Mouse (Mus musculus) limb, embryonic 12.5 days (tissue): ENCODE measurements around the gene Arpc2. TPM values are rescaled to one million over a fixed set of nuclear protein-coding genes. Genes with fewer than 3 reads are reported as not detected.

Experiments used
- ATAC-seq: fragments of 200-750 bp; cut with Nextera tagmentation; 2 replicates; pipeline ENCODE4 v1.8.0; 2017; ENCODE audit warnings: low read depth, moderate TSS enrichment; ENCODE audit not compliant: insufficient number of reproducible peaks, insufficient read depth, low FRiP score, low TSS enrichment
- H3K27ac ChIP-seq: fragments of 300-500 bp; sonication (generic); 2 replicates; pipeline ENCODE4 v1.5.1; 2016; ENCODE audit warnings: mild to moderate bottlenecking, moderate library complexity
- H3K27me3 ChIP-seq: fragments of 300-500 bp; sonication (generic); 2 replicates; pipeline ENCODE4 v1.6.1; 2016; ENCODE audit warnings: mild to moderate bottlenecking, moderate library complexity
- H3K36me3 ChIP-seq: fragments of 300-500 bp; sonication (generic); 2 replicates; pipeline ENCODE4 v1.6.1; 2016; ENCODE audit warnings: mild to moderate bottlenecking, moderate library complexity
- H3K4me1 ChIP-seq: fragments of 300-500 bp; sonication (generic); replicated peaks from 2 replicates; pipeline ENCODE4 v1.6.1; 2016
- H3K4me2 ChIP-seq: fragments of 300-500 bp; sonication (generic); 2 replicates; pipeline ENCODE4 v1.6.1; 2016; ENCODE audit warnings: mild to moderate bottlenecking, moderate library complexity
- H3K4me3 ChIP-seq: fragments of 300-500 bp; sonication (generic); replicated peaks from 2 replicates; pipeline ENCODE4 v1.5.1; 2016; ENCODE audit warnings: mild to moderate bottlenecking
- H3K9ac ChIP-seq: fragments of 300-500 bp; sonication (generic); replicated peaks from 2 replicates; pipeline ENCODE4 v1.6.1; 2016; ENCODE audit warnings: mild to moderate bottlenecking, moderate library complexity
- H3K9me3 ChIP-seq: fragments of 300-500 bp; sonication (generic); 2 replicates; pipeline ENCODE4 v1.6.1; 2016; ENCODE audit warnings: mild to moderate bottlenecking, moderate library complexity
- WGBS: fragments of 180-500 bp; shearing (Covaris S2); methylation state at CpG from one replicate; pipeline ENCODE4 v1.1.7; 2016; 5-methylcytosine and 5-hydroxymethylcytosine counted together
- polyA plus RNA-seq: library from polyadenylated mRNA; unstranded; fragments of >200 nt; fragmentation: Nextera tagmentation; extraction: Ambion mirVana; gene quantifications from 2 replicates; pipeline ENCODE4 v1.2.1, GENCODE M21; 2016

Arpc2 gene
- polyA plus RNA-seq, 1 experiment from 2014 or later: 343 TPM

- no peak overlapping the region for H3K4me2 ChIP-seq
- no peak overlapping the region for H3K9ac ChIP-seq
- H3K4me3 ChIP-seq: no peak overlapping the region
- H3K27me3 ChIP-seq: no peaks in the 10 kb centered on the region
- H3K36me3 ChIP-seq: peaks cover 69% of the 10 kb centered on the region
- H3K9me3 ChIP-seq: no peaks in the 10 kb centered on the region
- H3K27ac ChIP-seq: no peak overlapping the region
- peaks cover 27% of the 10 kb centered on the region for H3K4me1 ChIP-seq
- 91% methylated on average over 3 of the region's 3 CpGs for WGBS
- ATAC-seq: no peak
Observed at GRCm38 (mm10) chr1:74294090-74294643, 58.3 kb downstream of the Arpc2 start.

- H3K27me3 ChIP-seq: no peaks in the 10 kb centered on the region
- no peaks in the 10 kb centered on the region for H3K9me3 ChIP-seq
- H3K9ac ChIP-seq: peak overlapping the region; percentile 38; the same call in 1 of the 2 replicates
- peak overlapping the region; percentile 88 for H3K27ac ChIP-seq
- H3K4me3 ChIP-seq: no peak overlapping the region
- peaks cover 27% of the 10 kb centered on the region for H3K4me1 ChIP-seq
- H3K4me2 ChIP-seq: peak overlapping the region; percentile 42; the same call in 1 of the 2 replicates
- peaks cover 62% of the 10 kb centered on the region for H3K36me3 ChIP-seq
- peak; percentile 13; the same call in 1 of the 2 replicates for ATAC-seq
- WGBS: 90% methylated on average over 6 of the region's 6 CpGs
Observed at GRCm38 (mm10) chr1:74294733-74295455, 59.0 kb downstream of the Arpc2 start.

GRCm38 (mm10) chr1:74295456-74296171 lies 59.7 kb downstream of the Arpc2 start:
- peak; percentile 75 for ATAC-seq

GRCm38 (mm10) chr1:74296477-74296876 lies 60.6 kb downstream of the Arpc2 start:
- Histone ChIP-seq H3K9me3 (no peaks in the 10 kb centered on the region), H3K27me3 (no peaks in the 10 kb centered on the region), H3K4me2 (peak overlapping the region; percentile 42), H3K36me3 (peaks cover 47% of the 10 kb centered on the region), H3K9ac (no peak overlapping the region), H3K4me3 (0 out of 2 replicates have a peak overlapping the region, but pooled peaks have one; percentile 7), H3K4me1 (peaks cover 27% of the 10 kb centered on the region), H3K27ac (peak overlapping the region; percentile 88)
- WGBS: 45% methylated on average over 6 of the region's 6 CpGs
- ATAC-seq: no peak

More at GRCm38 (mm10) chr1:74295456-74296171, 59.7 kb downstream of the Arpc2 start:
- 15% methylated on average over 9 of the region's 9 CpGs for WGBS
- H3K27me3 ChIP-seq: no peaks in the 10 kb centered on the region
- H3K4me3 ChIP-seq: 0 out of 2 replicates have a peak overlapping the region, but pooled peaks have one; percentile 2
- H3K4me2 ChIP-seq: peak overlapping the region; percentile 42
- peaks cover 27% of the 10 kb centered on the region for H3K4me1 ChIP-seq
- peak overlapping the region; percentile 88 for H3K27ac ChIP-seq
- H3K9me3 ChIP-seq: no peaks in the 10 kb centered on the region
- H3K36me3 ChIP-seq: peaks cover 55% of the 10 kb centered on the region
- H3K9ac ChIP-seq: peak overlapping the region; percentile 38; the same call in 1 of the 2 replicates

GRCm38 (mm10) chr1:74297269-74297668 lies 61.4 kb downstream of the Arpc2 start:
- no peaks in the 10 kb centered on the region for H3K9me3 ChIP-seq
- peaks cover 39% of the 10 kb centered on the region for H3K36me3 ChIP-seq
- 70% methylated on average over 3 of the region's 3 CpGs for WGBS
- H3K4me2 ChIP-seq: no peak overlapping the region
- no peak overlapping the region for H3K4me3 ChIP-seq
- no peak overlapping the region; the same call in 1 of the 2 replicates for H3K27ac ChIP-seq
- H3K9ac ChIP-seq: no peak overlapping the region
- no peaks in the 10 kb centered on the region for H3K27me3 ChIP-seq
- peaks cover 30% of the 10 kb centered on the region for H3K4me1 ChIP-seq
- no peak for ATAC-seq

GRCm38 (mm10) chr1:74298157-74298750 lies 62.4 kb downstream of the Arpc2 start:
- H3K9ac ChIP-seq: no peak overlapping the region
- no peak for ATAC-seq
- peaks cover 29% of the 10 kb centered on the region for H3K36me3 ChIP-seq
- H3K4me2 ChIP-seq: no peak overlapping the region
- no peaks in the 10 kb centered on the region for H3K9me3 ChIP-seq
- no peaks in the 10 kb centered on the region for H3K27me3 ChIP-seq
- H3K4me3 ChIP-seq: no peak overlapping the region
- peaks cover 39% of the 10 kb centered on the region for H3K4me1 ChIP-seq
- 91% methylated on average over 5 of the region's 5 CpGs for WGBS
- no peak overlapping the region for H3K27ac ChIP-seq

GRCm38 (mm10) chr1:74298996-74299395 lies 63.1 kb downstream of the Arpc2 start:
- no peak overlapping the region for H3K4me2 ChIP-seq
- H3K4me3 ChIP-seq: no peak overlapping the region
- H3K36me3 ChIP-seq: peaks cover 22% of the 10 kb centered on the region
- 75% methylated on average over 5 of the region's 5 CpGs for WGBS
- no peaks in the 10 kb centered on the region for H3K27me3 ChIP-seq
- no peaks in the 10 kb centered on the region for H3K9me3 ChIP-seq
- H3K4me1 ChIP-seq: peaks cover 42% of the 10 kb centered on the region
- H3K9ac ChIP-seq: no peak overlapping the region
- no peak for ATAC-seq
- no peak overlapping the region for H3K27ac ChIP-seq

GRCm38 (mm10) chr1:74300347-74301110 lies 64.6 kb downstream of the Arpc2 start:
- H3K9ac ChIP-seq: no peak overlapping the region
- H3K4me3 ChIP-seq: no peak overlapping the region
- H3K9me3 ChIP-seq: no peaks in the 10 kb centered on the region
- 89% methylated on average over 6 of the region's 6 CpGs for WGBS
- no peak overlapping the region for H3K4me2 ChIP-seq
- no peaks in the 10 kb centered on the region for H3K27me3 ChIP-seq
- peaks cover 32% of the 10 kb centered on the region for H3K4me1 ChIP-seq
- H3K36me3 ChIP-seq: peaks cover 15% of the 10 kb centered on the region
- ATAC-seq: no peak
- no peak overlapping the region for H3K27ac ChIP-seq

- Histone ChIP-seq H3K4me3 (no peak overlapping the region), H3K9ac (no peak overlapping the region), H3K4me1 (peaks cover 15% of the 10 kb centered on the region), H3K27me3 (no peaks in the 10 kb centered on the region), H3K36me3 (peaks cover 4% of the 10 kb centered on the region), H3K9me3 (no peaks in the 10 kb centered on the region), H3K4me2 (0 out of 2 replicates have a peak overlapping the region, but pooled peaks have one; percentile 79), H3K27ac (no peak overlapping the region)
- 73% methylated on average over 7 of the region's 7 CpGs for WGBS
- ATAC-seq: no peak
Observed at GRCm38 (mm10) chr1:74302229-74302628, 66.3 kb downstream of the Arpc2 start.

GRCm38 (mm10) chr1:74302835-74303234 lies 67.0 kb downstream of the Arpc2 start:
- Histone ChIP-seq H3K27ac (no peak overlapping the region), H3K4me2 (peak overlapping the region; percentile 79), H3K27me3 (no peaks in the 10 kb centered on the region), H3K4me3 (peak overlapping the region; percentile 67; the same call in 1 of the 2 replicates), H3K4me1 (peaks cover 15% of the 10 kb centered on the region), H3K36me3 (no peaks in the 10 kb centered on the region; the same call in 1 of the 2 replicates), H3K9me3 (no peaks in the 10 kb centered on the region), H3K9ac (no peak overlapping the region)
- WGBS: 72% methylated on average over 2 of the region's 2 CpGs
- ATAC-seq: no peak
